Mouse (Mus musculus): ENCODE results near the gene Unc5b.
"Not testable (repeated sequence)": the region's sequence is repeated elsewhere in the genome, so short reads cannot be mapped to it uniquely, and the experiment has no call there.

The Unc5b gene

DNA sequence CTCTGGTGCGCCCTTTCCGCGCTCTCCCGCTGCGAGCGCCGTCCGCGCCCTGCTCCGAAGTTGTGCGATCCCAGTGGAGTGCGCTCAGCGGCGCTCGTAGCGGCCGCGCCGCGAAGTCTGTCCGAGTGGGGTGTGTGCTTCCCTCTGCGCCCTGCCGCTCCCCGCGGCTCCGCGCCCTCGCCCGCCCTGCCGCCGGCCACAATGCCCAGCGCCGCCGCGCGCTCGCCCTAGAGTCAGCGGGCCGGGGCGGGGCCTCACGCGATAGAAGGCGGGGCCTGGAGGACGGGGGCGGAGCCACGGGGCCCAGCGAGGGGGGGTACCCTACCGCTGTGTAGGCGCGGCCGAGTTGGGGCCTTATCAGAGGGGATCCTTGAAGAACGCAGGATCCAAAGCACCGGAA is at the start of gene Unc5b:
Gene Unc5b, minus strand, starts transcription at position 203 of the 400 bp plus-strand sequence.
- DNase-seq, result peak; percentile 85

DNA sequence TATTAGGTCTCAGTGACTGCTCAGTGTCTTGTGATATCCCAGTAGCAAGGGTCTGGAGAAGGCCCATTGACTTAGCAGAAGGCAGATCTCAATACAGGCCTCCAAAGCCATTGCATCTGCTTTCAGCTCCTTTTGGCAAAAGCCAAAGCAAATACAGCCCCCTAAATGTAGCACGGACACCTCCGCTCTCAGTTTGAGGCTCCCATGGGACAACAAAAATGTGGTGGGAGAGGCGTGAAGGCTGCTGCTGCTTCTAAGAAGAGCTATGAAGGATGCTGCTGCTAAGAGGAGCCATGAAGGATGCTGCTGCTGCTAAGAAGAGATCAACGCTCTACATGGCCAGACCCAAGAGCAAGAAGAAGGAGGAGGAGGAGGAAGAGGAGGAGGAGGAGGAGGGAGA is 48.4 kb upstream of the Unc5b start:
- no peak for DNase-seq

DNA sequence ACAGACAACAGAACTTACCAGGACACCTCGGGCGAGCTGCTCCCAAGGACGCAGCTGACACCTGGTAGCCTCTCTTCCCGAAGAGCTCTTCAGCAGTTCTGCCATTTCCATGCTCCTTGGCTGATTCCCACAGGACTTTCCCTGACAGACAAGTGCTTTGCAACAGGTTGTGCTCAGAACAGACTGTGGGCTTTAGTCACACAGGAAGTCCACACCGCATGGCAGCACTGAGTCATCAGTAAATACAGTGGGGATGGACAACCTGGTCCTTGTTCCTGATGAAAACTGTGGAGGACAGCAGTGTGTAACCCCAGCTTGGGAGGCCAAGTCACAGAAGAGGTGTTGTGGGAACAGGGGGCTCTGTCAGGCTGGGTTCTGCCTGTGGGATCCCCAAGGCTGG is 45.7 kb upstream of the Unc5b start:
- DNase-seq, result no peak

DNA sequence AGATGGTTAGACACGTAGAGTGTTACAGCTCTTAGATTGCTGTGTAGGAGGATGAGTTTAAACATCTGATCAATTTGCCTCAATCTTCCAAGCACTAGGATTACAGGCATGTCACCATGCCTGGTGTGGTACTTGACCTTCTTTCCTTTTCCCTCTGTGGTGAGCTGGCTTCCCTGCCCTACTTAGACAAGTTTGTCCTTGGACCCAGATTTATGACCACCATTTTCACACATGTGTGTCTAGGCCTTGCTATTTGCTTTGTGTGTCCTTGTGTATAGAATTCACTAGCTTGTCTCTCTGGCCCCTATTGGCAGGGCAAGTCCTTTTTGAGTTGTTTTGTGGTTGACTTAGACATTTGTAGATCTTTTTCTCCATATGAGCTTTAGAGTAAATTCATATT is 43.6 kb upstream of the Unc5b start:
- DNase-seq, result no peak

DNA sequence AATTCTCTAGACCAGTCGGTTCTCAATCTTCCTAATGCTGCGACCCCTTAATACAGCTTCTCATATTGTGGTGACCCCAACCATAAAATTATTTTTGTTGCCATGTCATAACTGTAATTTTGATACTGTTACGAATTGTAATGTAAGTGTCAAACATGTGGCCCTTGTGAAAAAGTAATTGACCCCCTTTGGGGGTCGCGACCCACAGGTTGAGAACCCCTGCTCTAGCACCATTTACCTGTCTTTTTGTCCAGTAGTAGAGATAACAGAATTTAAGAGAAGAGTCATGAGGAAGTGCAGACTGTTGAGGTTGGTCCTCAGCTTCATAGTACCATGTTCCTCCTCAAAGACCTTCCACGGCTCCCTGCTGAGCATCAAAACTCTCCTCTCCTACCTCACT is 31.9 kb upstream of the Unc5b start:
- no peak for DNase-seq

DNA sequence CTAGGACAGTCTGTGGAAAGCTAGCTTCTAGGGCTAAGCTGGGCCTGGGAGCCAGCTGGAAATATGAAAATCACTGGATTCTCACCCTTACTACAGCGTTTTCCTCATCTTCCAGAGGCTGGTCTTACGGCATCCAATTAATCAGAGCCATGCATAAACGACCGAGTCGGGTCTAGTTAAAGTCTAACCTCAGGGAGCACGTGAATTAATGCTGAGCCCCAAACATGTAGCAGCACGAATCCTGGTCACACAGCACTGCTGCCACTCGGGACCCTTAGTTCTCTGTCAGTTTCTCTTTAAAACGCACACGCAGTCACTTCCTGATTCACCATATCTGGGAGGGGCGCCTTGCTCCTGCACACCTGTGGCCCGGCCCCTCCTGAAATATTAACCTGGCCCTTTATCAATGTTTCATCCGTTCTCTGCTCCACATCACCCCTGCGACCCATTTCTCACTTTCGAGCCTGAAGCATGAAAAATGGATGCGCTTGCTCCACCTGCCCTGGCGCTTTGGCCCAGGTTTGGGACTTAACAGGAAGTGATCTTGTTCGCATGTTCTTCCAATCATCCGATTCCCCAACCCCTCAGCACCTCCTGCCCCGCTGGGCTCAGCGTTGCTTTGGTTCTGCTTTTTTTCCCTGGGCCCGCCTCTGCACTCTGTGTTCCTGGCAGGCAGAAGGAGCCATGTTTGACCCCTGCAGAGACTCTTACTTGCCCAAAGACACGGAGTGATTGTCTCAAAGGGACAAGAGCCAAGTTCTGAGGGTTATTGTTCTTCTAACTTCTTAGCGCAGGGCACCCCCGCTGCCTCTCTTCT is 31.3 kb upstream of the Unc5b start:
- no peak for DNase-seq

DNA sequence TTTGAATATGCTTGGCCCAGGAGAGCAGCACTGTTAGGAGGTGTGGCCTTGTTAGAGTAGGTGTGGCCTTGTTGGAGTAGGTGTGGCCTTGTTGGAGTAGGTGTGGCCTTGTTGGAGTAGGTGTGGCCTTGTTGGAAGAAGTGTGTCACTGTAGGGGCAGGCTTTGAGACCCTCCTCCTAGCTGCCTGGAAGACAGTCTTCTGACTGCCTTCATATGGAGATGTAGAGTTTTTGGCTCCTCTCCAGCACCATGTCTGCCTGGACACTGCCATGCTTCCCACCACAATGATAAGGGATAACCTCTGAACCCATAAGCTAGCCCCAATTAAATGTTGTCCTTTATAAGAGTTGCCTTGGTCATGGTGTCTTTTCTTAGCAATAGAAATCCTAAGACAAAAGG is 13.9 kb upstream of the Unc5b start:
- not testable (repeated sequence) for DNase-seq

DNA sequence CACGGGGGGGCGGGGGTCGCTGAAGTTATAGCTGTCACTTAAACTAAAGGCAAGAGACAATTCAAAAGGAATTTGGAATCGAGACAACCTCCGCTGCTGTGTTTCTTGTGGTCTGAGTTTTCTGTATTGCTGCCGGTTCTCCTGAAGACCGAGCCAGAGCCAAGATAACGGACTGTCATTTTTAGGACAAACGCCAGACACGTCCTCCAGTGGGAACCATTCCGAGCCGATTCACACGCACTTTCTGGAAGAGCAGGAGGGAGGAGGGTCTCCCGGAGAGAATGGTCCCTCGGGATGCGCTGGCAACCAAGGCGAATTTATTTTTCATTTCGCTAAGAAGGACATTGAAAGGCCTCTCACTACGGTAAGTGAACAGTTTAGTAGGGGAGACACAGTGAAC is 7.4 kb upstream of the Unc5b start:
- no peak for DNase-seq

DNA sequence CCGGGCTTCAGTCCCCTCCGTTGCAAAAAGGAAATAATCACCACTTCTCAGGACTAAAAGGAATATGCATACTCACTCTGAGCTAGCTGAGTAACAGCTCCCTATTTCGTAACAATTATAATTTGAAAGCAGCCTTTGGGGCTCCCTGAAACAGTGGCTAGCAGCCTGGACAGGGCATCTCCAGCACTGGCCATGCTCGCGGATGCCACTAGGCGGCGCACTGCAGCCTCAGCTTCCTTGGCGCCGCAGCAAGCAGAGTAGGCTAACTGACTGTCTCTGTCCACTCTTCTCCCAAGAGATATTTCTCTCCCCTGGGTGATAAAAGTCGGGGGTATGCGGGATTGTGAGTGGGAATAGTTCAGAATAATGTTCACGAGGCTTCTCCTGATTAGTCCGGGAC is 3.6 kb upstream of the Unc5b start:
- DNase-seq, result peak; percentile 66

DNA sequence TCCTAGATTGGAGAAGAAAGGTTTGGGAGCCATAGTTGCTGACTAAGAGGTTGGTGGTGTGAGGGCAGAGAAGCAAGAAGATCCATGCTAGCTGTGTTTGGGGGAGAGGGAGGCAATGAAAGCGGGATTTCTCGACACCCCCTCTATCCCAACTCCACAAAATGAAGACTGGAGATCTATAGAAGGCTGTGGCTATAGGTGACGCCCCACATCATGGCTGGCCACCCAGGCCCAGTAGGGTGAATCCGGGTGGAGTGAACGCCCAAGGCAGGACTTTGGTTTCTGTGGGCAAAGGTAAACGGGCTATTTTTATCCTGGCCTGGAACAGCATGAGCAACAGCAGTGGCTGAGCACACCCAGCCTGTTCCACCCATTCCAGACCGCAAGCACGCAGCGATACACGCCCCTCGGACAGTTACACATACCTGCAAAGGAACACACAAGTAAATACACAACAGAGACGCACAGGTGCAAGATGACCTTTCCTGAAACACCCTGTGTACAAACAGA is 1.3 kb upstream of the Unc5b start:
- no peak for DNase-seq

DNA sequence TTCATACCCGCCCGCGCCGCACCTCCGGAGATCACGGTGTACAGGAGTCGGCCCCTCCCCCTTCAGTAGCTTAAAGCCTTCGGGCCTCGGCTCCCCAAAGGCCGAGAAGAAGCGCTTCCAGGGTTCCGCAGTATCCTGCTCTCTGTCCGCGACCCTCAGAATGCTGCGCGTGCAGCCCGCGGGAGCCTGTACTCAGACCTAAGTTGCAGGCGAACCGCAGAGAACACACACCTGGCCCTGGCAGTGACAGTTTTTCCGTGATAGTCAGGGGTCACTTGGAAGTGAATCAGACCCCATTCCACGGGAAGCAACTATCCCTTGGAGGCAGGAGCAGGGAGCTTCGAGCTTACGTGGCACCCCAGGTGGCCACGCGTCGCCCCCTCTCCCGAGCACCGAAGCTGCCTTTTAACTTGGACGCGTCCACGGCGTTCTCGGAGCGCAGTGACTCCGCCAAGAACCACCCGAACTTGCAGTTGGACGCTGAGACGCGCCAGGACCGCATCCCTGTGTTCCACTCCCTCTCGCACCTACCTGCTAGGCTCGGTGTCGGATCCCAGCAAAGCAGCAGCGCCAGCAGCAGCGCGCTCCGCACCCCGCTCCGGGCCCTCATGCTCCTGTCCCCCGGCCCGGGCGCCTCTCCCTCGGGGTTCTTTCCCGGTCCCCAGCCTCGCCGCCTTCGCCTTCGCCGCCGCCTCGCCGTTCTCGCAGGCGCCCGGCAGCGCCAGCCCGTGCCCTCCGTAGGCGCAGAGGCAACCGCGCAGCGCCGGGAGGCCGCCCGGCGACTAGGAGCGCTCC is 628 bp downstream of the Unc5b start:
- DNase-seq, result no peak

DNA sequence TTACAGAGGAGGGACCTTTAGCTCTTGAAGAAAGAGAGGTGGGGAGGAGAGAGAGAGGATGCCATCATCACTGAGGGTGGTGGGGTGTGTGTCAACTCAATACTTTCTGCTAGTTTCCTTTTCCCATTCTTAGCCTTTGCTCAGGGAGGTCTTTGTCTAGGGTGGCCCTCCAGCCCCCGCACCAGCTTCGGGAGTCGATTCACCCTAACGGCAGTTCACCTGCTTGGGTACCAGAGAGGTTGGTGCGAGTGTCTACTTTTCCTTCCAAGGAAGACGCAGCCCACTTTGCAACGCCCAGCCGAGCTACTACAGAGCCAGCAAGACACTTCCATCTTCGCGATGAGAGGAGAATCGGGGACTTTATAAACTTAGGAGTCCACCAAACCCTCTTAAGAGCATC is 1.4 kb downstream of the Unc5b start:
- DNase-seq, result no peak

DNA sequence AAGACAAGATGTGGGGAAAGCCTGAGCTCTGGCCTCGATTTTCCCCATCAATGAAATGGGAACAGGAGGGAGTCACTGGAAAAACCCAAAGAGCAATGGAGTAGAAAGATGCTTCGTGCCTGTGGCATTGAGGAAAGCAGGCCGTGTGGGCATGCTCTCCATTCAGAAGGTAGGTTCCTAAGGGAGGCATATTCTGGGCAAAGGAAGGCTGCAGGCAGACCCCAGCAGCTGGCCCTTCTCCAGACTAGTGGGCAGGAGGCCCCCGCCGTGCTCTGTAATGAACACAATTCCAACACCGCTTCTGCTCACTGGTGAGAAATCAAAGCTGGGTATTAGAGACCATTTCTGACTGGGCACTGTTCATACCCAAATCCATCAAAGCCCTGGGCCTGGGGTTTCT is 2.3 kb downstream of the Unc5b start:
- no peak for DNase-seq

DNA sequence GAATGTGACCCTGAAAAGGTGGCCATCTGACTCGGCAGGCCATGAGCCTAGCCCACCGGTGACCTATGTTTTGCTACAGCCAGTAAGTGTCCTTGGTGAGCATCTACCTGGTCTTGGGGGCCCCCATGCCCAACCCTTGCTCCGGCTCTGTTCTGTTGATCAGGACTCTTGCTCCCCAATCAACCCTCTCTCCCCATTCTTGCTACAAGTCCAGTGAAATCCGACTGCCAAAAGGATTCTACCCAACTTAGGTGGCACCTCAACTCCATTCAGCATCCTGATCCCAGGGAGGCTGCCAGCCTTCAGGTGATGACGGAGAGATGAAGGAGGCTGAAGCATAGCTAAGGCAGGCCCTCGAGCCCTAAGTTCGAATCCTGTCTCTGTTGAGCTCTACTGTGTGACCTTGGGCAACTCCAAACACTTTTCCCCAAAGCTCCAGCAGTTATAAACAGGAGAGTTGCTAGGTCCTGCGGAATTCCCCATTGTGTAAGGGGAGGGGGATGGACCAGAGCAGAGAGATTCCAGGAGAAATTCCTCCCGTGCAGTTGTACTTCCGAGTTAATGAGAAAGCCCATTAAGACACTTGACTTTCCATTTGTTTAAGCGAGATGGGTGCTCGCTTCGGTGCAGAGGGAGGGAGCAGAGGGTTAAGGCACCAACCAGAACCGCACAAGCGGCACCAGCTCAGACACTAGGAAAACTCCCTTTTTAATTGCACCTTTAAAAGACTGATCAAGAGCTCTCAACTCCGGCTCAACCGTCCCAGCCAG is 3.3 kb downstream of the Unc5b start:
- DNase-seq, result no peak

DNA sequence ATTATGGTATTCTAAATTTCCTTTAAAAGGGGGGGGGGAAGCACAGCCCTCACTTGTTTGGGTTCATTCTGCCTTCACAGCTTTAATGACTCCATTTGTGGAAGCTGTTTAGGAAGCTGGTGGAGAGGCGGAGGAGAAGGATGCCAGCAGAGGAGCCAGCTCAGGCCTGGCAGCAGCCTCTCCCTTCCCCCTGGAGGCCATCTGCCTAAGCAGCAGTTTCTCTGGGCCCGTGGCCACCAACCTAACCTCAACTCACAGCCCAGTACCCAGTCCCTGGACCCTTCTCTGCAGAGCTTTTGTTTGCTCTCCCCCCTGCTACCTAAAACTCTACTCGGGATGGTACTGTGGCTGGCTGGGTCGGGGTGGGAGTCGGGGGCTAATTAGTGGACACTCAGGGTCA is 4.1 kb downstream of the Unc5b start:
- DNase-seq, result no peak

DNA sequence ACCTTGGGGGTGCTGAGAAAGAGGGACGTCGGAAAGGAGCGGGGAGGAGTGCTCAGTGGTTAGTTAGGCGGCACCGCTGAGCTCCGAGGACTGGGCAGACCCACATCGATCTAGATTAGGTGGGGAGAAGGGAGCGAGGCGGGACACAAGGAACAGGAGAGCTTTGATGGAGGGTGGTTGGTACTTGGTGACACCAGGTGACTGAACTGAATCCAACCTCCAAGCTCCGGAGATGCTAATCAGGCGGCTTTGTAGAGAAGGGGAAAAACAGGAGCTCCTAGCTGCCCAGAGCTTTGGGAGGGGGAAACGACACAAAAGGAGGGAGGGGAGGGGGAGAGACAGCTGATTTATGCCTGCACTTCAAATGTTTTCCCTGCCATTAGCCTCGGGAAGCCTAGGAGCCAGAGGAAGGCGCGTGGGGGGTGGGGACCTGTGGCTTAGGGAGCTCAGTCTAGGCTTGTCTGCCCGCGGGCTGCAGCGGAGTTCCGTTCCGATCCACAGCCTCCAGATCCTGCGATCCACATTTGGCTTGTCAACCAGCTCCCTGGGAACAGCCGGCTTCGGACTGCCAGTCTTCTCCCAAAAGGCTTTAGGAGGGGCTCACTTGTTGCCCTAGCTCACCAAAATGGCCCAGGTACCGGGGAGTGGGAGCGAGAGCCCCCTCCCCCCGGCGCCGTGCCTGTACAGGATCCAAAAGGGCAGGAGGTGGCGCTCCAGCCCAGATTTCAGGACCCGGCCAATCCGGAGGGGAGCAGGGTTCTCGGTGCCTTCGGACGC is 4.7 kb downstream of the Unc5b start:
- DNase-seq, result peak; percentile 55

DNA sequence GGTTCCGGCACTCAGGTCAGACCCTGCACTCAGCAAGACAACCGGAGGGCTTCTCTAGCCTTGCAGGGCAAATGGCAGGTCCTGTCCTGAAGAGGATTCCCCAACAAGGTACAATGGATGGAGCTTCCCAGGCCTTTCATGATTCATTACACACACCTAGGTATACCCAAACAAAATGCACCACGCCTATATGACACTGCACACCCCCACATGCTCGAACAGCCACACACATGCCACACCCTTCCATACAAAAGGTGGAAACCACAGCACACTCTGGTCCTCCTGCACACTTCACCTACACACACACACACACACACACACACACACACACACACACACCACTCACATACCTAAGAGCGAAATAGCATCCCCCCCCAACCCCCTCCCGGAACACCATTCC is 5.4 kb downstream of the Unc5b start:
- no peak for DNase-seq

DNA sequence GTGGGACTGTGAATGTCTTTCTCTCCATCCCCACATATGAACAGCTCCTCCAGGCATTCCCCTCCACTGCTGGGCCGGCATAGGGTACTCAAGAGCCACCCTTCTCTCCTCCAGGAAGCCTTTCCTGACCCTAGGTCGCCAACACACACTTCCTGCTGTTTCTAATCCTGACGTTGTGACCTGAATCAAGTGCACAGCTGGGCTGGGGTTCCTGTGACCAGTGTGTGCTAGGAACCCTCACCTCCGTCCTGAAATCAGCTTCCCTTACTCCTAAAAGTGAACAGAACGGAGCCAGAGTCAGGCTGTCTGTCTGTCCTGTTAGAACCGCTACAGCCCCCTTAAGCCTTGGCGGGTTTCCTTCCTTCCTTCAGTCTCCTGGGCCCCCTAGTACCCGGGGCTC is 7.6 kb downstream of the Unc5b start:
- no peak for DNase-seq

DNA sequence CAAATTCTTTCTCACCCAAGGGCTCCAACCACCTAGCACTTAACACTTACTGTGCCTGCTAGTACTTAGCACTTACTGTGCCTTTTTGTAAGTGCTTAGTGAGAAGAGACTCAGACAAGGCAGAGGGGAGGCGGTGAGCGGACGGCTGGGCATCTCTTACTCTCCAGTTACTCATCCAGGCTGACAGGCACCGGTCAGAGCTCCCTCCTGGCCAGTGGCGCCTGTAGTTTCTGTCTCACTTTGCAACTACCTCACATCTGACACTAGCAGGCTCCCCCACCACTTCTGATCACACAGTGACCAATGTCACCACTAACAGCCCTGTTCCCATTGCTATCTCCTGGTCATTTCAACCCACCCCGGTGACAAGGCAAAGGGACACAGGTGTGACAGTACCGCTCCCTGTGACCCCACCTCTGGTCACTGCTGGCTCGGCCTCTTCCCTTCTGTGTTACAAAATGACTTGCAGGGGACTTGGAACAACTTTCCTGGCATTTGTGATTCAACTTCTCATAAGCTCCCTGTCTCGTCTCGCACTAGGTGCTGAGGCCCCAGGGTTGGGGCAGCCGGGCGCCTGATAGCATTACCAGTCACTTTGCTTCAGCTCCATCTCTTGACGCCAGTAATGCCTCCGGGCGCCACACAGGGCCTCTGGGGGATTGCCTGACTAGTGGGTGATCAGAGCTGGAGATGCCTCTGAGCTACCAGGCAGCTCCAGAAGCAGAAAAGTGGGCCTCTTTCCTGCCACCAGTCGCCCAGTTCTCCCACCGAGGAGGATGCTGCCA is 8.5 kb downstream of the Unc5b start:
- no peak for DNase-seq

DNA sequence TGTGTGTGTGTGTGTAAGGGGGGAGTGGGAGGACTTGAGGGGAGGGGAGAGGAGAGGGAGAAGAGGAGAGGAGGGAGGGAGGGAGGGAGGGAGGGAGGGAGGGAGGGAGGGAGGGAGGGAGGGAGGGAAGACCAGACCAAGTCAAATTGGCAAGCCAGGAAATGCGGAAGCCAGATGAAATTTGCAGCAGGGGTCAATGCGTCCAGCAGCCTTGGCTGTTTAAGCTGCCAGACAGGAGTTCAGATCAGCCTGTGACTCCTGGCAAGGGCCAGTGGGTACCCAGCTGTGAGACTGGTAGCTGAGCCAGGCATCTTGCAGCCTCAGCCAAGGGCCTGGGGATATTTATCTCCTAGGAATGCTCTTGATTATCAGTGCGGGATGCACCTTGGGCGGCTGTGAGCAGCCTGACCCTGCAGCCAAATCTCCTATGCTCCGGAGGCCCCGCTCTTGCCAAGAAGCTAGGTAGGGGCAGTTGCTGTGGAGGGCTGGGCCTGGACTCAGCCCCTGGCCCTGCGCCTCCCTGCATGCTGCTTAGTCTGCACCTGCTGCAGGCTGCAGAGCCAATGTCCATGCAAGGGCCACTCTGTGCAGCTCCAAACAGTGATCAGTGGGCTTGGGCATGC is 9.5 kb downstream of the Unc5b start:
- no peak for DNase-seq

DNA sequence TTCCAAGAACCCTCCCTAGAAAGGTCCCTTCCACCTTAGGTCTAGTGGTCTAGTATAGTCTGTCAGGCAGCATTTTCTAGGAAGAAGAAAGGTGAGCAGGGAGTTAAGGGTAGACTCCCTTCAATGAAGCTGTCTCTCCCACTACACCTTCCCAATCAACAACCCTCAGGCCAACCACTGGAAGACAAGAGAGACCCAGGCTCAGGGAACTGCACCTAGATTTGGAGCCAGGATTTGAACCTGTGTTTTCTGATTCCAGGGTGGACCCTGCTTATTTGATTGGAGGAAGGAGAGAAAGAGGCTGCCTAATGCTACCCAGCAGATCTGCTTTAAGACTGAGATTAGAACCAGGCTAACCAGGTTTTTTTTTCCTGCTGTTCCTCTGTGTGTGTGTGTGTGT is 10.1 kb downstream of the Unc5b start:
- DNase-seq, result no peak

Measured in right cerebral cortex, postnatal 25 days (tissue).